Mouse (Mus musculus) lung, postnatal 25 days (tissue): ENCODE measurements at regions not wholly inside any gene's neighbourhood (a gene's known extent, or its start where the extent isn't known, plus 50 kb on each side); places are given as distances from the start of the nearest gene placed in this dataset.
"Not testable (repeated sequence)": the region's sequence is repeated elsewhere in the genome, so short reads cannot be mapped to it uniquely, and the experiment has no call there.

Experiments used
- DNase-seq: peaks from one replicate; pipeline ENCODE4 v3.0.0; 2022; ENCODE audit warnings: low spot score

DNA sequence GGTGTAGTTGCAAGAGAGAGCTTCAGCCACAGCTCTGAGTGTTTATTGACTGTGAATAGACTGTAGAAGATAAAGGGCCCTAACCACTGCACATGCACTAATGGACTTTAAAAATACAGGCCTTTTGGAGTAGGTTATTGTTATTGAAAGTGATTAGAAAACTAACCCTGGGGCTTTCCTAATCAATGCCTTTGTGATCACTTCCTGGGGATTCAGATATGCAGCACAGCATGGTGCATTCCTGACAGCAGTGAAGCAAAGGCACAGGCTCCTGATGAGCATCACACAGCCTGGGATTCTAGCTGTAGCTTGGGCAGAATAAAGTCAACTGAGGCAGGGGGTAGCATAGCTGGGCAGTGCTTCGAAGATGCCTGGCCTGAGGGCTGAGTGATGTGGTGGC is 87.3 kb downstream of the Gm11077 start:
- DNase-seq, result no peak

DNA sequence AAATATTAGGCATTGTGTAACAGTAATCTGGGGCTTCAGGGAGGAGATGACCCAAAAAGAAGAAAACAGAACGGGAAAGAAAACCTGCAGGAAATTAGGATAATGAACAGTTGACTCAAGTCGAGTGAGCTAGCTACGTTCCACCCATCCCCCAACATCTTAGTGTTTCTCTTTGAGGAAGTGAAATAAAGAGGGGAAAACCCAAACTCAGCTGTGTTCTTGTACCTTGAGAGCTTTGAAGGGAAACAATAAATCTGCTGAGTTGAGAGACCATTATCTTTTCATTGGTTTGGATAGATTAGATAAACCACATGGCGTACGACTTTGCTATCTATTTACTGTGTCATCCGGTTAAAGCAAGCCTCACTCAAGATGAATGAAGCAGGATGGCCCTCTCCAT is 87.7 kb downstream of the Gm11077 start:
- DNase-seq, result peak; percentile 14

DNA sequence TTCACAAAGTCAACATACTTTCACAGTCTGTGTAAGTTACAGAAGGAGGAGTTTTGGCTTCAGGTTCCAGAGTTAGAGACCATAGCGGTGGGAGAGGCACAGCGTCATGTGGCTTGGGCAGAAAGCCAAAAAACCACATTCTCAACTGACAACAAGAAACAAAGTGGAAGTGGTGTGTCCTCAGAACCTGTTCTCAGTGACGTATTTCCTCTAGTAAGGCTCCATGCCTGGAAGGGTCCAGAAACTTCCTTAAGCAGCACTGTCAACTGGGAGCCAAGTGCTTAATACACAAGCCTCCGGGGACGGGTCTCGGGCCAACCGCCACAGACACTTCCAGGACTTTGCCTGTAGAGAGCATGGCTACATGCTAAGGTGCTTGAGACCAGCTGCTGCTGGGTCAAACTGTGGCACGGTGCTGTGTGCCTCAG is 90.4 kb downstream of the Gm11077 start:
- DNase-seq, result peak; percentile 15

DNA sequence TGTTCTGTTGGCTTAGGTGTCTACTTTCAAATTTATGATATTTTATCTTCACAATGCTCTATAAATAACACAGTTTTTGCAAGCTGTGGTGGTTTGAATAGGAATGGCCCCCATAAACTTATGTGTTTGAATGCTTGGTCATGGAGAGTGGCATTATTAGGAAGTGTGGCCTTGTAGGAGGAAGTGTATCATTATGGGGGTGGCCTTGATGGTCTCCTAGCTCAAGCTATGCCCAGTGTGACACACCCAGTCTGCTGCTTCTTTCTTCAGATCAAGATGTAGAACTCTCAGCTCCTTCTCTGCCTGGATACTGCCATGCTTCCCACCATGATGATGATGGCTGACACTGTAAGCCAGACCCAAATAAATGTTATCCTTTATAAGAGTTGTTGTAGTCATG is 97.4 kb downstream of the Gm11077 start:
- no peak for DNase-seq

DNA sequence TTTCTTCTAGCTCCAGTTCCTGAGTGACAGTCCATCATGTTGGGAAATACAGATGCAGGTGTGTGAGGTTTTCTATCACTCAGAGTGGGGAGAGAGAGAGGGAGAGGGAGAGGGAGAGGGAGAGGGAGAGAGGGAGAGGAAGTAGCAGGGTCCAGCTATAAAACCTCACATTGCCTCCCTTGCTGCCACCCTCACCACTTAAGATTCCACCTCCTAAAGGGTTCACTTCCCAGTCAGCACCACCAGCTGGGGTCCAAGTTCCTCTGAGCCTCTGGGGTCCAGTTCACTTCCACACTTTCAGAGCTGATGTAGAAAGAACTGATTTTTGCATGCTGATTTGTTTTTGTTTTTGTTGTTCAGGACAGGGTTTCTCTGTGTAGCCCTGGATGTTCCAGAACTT is 98.6 kb downstream of the Gm11077 start:
- no peak for DNase-seq

DNA sequence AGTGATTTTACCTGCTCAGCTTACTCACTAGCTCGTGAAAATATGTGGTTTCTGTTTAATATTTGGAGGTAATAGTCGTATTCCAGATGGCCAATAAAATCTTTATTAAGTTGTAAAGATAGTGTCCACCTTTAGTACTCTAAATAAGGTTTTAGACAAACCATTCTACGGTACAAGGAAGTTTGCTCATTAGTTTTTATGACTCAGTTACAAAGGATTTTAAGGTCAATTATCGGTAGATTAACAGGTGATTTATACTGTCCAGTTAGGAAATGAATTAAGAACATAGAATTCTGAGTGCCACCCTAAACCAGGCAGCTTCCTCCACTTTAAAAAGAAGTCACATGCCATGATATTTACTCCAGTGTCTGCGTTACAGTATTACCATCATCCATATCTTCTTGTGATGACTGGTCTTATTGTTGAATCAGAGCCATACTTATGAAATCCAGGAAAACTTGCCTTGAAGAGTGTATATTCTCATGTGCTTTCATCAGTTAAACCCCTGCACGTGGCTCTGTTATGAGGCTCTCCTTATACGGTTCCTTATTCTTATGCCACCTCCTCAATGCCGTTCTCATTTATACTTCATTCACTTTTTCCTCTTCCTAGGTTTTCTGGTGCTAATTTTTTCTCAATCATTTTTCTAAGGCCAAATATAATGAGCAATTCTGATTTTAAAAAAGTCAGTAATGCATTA is 114.4 kb downstream of the Gm11077 start:
- no peak for DNase-seq

DNA sequence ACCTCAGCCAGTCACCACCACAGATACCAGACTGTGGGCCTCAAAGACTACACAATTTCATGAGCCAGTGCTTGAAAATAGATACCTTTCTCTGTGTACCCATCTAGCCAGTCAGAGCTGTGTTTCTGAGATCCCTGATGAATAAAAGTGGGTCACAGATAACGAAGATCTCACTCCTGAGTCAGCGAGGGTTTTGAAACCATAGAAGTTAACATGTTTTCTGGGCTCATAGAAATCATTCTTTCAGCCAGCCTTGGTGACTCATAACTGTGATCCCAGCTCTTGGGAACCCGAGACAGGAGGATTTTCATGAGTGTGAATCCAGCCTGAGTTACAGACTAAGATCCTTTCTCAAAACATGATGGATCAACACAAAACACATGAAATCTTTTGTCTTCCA is 118.1 kb downstream of the Gm11077 start:
- no peak for DNase-seq

DNA sequence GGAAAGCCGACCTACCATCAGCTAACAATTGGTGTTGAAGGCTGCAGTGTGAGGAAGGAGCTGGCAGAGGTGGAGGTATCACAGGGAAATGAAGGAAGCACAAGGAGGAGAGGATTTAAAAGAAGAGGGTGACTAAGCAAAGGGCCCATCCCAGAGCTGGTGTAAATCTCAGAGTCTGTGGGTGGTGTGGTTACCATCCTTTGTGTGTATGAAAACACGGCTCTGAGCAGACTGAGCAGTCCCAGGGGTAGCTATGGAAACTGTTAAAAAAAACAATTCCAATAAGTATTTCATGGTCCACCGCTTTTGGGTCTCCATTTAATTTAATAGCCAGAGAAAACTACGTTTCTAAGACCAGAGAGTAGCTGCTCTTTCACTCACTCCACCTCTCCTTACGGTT is 123.3 kb downstream of the Gm11077 start:
- no peak for DNase-seq

DNA sequence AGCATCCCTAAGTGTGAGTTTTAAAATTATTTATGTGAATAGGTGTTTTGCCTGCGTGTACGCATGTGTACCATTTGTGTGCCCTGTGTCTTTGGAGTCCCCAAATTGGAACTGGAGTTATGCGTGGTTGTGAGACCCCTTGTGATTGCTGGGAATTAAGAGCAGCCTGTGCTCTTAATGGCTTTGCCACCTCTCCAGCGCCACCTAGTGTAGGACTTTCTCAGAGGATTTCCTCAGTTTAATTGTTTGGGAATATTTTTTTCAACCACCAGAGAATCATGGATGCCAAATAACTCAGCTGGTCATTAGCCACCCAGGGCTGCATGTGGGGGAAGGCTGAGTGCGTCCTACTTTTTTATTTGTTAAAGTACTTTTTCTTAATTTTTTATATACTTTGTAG is 124.4 kb downstream of the Gm11077 start:
- DNase-seq, result peak; percentile 52

DNA sequence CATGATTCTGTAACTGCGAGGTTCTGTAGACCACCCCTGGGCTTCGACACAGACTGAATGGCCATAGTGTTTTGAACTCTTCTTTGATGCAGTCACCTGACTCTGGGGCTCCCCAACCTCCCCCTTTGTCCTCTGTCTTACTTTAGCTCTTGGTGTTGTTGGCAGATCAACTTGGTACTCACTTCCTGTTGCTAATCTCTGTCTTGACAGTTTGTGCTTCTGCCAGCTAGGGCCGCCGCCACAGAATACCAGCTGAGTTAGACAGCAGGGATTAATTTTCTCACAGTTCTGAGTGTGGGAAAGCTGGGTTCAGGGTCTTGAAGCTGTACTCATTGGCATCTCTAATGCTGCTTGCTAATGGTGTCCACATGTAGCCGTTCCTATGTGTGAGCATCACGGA is 125.6 kb downstream of the Gm11077 start:
- no peak for DNase-seq

DNA sequence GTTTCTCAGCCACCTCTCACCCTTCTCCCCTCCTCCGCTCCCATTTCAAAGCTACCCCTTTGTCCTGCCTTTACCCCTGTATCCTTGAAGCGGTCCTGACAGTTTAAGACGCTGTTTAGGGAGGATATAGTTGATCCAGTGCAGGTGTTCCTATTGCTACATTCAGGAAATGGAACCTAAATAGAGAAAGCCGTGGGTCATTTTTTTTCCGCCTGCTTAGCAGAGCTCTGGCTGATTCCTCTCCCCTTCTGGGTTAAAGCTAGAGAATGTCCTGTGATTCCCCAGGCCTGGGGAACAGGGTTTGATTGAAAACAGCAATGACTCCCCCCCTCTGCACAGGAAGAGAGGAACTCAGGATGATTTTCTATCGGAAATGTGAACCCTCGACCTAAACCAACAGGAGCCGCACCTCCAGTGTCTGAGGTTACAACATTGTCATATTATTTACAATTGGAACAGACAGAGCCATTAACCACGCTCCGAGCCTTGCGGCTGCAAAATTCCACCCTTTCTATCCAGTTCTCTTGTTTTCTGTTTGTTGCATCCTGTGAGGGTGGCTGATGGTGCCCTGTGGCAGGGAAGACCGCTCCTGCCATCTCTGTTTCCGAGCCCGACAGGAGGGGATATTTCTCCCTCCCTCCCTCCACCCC is 127.5 kb downstream of the Gm11077 start:
- DNase-seq, result no peak

DNA sequence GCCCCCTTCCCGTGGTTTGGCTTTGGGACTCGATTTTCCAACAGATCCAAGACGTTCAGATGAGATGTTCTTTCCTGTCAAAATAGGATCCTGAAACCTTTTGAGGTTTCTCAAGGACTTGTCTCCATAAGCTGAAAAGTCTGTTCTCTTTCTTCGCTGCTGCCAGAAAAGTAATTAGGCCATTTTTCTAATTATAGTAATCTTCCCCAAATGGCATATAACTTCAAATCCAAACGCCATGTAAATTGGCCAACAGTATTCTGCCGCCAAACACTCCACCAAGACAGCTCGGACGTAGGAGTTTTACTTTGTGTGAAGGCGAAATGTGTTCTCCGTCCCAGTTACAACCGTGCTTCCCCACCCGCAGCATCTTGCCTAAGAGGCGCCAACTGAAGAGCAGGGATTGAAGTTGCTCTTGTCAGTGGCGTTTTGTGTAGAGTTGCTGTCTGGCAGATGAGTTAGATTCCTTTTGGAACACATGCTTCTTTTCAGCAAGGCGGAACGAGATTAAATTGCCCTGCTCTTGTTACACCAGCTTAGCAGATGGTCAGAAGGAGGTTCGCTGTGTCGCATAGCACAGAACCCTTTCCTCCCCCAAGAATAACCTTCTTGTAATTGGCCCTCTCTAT is 128.1 kb downstream of the Gm11077 start:
- DNase-seq, result no peak

DNA sequence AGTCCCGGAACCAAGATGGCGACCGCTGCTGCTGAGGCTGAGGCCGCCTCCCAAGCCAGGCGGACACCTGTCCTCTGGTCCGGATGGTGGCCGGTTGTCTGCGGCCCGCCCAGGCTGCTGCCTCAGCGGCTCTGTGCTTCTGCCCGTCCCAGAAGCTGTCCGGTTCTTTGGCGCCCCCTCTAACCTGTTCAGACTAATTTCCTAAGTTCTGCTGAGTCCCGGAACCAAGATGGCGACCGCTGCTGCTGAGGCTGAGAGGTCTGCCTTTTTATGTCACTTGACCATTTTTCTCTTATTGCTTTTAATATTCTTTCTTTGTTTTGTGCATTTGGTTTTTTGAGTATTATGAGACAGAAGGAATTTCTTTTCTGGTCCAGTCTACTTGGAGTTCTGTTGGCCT is 140.4 kb downstream of the Gm11077 start:
- DNase-seq, result not testable (repeated sequence)

DNA sequence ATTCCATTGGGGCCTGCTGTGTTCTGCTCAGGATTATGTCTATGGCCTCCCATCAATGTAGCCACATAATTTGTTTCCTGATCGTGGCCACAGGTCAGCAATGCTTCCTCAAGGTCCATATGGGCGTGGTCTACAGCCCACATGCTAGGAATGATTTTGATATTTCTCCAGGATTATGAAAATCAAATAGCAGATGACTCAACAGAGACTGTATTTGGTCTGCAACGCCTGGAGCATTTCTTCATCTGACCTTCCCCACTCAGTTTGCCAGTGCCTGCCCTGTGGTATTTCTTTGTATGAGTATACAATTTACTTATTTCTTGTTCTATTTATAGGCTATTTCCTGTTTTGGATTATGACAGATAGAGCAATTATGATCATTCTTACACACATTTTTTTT is 145.7 kb downstream of the Gm11077 start:
- no peak for DNase-seq

DNA sequence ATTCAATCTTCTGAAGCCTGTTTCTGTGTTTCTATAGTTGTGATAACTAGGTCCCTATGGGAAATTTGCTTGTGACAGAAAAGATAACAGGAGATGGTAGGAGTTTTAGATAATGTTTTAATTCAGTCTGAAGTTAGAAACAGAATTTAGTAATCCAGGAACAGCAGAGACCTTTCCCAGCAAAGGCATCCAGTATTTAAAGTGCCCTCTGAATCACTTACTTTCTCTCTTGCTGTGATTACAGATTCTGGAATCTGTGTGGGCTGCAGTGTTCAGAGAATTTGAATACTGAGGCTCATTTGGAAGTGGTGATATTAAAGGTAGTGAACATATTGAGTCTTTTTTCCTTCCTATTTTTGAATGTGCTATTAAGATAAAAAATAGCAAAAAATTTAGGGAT is 154.6 kb downstream of the Gm11077 start:
- no peak for DNase-seq

DNA sequence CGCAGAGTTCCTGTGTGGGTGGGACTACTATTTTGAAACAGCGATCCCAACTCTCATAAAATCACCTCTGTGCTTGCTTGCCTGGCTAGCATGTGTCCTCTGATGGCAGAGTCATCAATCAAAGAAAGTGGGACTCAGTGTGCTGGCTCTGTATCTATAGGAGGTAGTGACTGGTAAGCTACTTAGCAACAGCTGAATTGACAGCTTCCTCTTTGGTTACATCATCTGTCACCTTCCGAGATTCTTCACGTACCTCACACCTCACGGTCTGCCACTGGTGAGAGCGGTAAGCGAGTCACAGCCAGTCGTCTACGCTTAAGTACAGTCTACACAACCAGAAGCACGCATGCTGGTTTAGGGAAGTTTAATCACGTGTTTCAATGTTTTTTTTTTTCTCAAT is 159.5 kb downstream of the Gm11077 start:
- DNase-seq, result no peak

DNA sequence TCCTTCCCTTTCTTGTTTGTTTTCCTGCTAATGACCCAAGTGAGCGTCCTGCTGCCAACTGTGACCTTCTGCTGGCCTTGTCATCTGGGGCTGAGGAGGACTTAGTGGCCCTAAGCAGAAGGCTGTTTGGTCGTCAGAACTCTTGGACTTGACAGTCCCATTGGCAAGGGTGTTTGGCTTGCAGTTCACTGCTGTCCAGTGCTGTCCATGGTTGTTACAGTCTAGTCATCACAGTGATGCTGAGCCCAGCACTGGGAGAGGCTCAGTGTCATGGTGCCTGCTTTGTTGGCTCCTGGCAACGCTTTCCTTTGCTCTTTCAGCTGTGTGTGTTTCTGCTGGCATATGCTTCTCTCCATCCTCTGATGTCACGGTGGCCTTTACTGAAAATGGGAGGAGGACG is 161.0 kb downstream of the Gm11077 start:
- no peak for DNase-seq

DNA sequence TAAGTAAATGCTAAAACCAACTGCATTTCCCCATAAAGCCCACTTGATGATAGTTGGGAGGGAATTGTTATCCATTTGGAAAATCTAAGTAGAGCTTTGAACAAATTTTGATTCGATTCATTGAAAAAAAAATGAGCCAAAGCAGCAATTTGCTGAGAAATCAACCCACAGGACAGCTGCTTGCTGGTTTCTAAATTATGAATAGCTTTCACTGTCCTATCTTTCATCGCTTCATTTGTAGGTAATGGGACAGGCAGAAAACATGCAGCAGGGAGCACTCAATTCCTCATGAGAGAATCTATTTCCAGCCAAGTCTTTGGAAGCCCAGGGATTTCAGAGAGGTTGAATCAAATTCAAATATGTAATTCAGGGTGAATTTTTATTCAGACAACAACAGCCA is 161.5 kb downstream of the Gm11077 start:
- no peak for DNase-seq

DNA sequence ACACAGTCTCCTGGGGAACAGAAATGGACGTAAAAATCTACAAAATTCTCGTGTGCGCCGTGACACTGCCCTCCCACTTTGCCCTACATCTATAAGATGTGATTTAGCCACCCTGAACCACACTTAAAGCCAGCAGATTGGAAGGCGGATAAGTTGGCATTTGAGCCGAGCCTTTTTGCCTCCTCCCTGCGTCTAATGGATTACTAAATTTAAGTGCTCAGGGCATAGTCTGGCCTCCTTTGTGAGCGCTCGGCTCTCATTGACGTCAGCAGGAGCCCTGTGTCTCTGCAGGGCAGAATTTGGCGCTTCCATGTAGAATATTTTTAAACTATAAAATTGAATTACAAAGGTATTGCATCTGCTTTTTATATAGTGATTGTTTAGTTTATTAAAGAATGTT is 165.4 kb downstream of the Gm11077 start:
- DNase-seq, result no peak

DNA sequence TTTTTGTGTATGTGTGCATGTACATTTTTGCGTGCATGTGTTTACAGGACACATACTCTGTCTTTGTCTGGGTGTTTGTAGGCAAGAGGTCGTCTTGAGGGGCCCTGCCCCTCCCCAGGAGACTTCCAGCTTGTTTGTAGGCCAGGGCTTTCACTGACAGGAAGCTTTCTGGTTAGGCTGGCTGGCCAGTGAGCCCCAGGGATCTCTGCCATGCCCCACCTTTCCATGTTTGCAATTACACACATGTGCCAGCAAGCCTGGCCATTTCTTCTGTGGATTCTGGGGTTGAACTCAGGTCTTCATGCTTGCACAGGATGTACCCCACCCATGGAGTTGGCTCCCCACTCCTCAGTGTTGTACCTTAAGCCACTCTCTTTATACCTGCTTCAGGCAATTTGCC is 166.4 kb downstream of the Gm11077 start:
- no peak for DNase-seq

DNA sequence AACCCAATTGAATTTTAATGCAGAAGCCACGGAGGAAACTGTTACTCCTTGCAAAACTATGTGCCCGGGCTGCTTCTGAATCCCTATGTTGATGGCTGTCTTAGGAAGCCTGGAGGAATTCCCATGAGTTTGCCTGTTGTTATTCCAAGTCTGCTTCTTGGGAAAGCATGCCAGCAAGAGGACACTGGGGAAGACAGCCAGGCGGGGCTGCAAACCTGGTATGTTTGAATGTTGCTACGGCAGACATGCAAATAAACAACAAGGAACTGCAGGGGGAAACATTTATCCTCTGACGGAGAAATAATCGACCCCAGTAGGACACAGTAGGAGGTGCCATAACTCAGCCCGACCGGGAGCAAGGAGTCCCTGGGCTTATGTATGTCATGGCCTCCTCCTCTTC is 168.0 kb downstream of the Gm11077 start:
- DNase-seq, result peak; percentile 1

DNA sequence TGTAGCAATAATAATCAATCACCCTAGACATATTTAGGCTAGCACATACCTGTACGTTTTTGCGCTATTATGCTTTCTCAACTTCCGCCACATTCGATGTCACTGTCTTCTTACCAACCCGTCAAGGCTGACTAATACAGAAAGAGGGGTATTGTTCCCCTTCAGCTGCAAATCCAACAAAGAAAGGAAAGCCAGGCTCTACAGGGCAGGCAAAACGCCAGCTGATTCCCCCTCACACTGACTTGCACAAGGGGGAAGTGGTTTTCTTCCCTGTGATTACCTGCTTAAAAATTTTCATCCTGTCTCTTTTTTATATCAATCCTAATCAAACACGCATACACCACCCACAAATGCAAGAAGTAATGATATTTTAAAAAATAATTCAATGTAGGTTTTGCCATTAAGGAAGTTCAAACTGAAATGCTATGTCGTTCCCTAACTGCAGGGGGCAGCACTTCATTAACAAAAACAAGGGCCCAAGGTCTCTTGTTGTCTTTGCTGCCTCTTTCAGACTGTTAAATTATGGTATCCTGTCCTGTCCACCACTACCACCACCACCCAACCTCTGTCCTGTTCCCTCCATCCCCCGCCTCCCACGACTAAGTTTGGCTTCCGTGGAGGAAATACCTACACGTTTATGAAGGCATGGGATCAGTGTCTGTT is 195.4 kb downstream of the Gm11077 start:
- DNase-seq, result peak; percentile 53

DNA sequence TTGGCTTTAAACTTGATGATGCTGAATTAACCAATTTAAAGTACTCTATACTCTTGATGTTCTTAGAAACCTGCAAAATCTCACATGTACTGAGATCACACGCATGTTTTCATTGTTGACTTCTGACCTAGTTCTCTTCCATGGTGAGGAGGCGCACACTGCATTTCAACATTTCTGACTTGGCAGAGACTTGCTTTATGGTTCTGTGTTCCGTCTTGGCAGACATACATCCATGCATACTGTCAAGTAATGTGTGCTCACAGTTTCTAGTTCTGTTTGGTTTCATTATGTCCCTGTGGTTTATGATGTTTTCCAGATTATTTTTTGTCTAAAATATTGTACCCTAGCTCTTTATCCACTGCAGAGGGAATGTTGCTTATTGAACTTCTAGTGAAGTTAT is 198.5 kb downstream of the Gm11077 start:
- DNase-seq, result no peak
